Mouse (Mus musculus) kidney, postnatal 0 days (tissue): Measurements from ENCODE around the gene Prdm11. TPM values are rescaled to one million over a fixed set of nuclear protein-coding genes. Genes with fewer than 3 reads are reported as not detected.

ENCODE experiments used
- ATAC-seq: fragments of 200-750 bp; cut with Nextera tagmentation; replicated peaks from 2 replicates; pipeline ENCODE4 v1.8.0; 2017; ENCODE audit warnings: low read depth, moderate number of reproducible peaks, moderate TSS enrichment, moderate library complexity; ENCODE audit not compliant: low FRiP score
- DNase-seq: peaks from one replicate; pipeline ENCODE4 v3.0.0-alpha.2; 2016; ENCODE audit warnings: low spot score
- H3K27ac ChIP-seq: fragments of 300-500 bp; sonication (generic); 2 replicates; pipeline ENCODE4 v1.5.1; 2014; ENCODE audit warnings: mild to moderate bottlenecking
- H3K27me3 ChIP-seq: fragments of 300-500 bp; sonication (generic); 2 replicates; pipeline ENCODE4 v1.6.1; 2014; ENCODE audit warnings: low read length, mixed read lengths; ENCODE audit not compliant: insufficient read depth
- H3K36me3 ChIP-seq: fragments of 300-500 bp; sonication (generic); 2 replicates; pipeline ENCODE4 v1.6.1; 2014; ENCODE audit warnings: low read length, mixed read lengths; ENCODE audit not compliant: insufficient read depth
- H3K4me1 ChIP-seq: fragments of 300-500 bp; sonication (generic); replicated peaks from 2 replicates; pipeline ENCODE4 v1.6.1; 2014; ENCODE audit warnings: antibody characterized with exemption, low read length, mixed read lengths; ENCODE audit not compliant: insufficient read depth
- H3K4me2 ChIP-seq: fragments of 300-500 bp; sonication (generic); 2 replicates; pipeline ENCODE4 v1.6.1; 2014; ENCODE audit warnings: mild to moderate bottlenecking, low read length, moderate library complexity, mixed read lengths
- H3K4me3 ChIP-seq: fragments of 300-500 bp; sonication (generic); replicated peaks from 2 replicates; pipeline ENCODE4 v1.5.1; 2014; ENCODE audit warnings: low read depth, low read length
- H3K9ac ChIP-seq: fragments of 300-500 bp; sonication (generic); 2 replicates; pipeline ENCODE4 v1.6.1; 2014; ENCODE audit warnings: low read depth, low read length
- H3K9me3 ChIP-seq: fragments of 300-500 bp; sonication (generic); replicated peaks from 2 replicates; pipeline ENCODE4 v1.6.1; 2016; ENCODE audit warnings: low read length, inconsistent platforms, mixed read lengths
- CTCF ChIP-seq: IDR thresholded peaks from 2 replicates; pipeline ENCODE4 v1.5.1; 2016; ENCODE audit warnings: antibody characterized with exemption, low read depth, mild to moderate bottlenecking, moderate library complexity
- WGBS: fragments of 180-500 bp; shearing (Covaris S2); extraction: QIAGEN DNeasy Blood & Tissue Kit; methylation state at CpG from one replicate; pipeline ENCODE4 v1.1.7; 2014; 5-methylcytosine and 5-hydroxymethylcytosine counted together
- polyA plus RNA-seq: library from polyadenylated mRNA; unstranded; fragments of >200 nt; fragmentation: Nextera tagmentation; extraction: Ambion mirVana; gene quantifications from 2 replicates; pipeline ENCODE4 v1.2.1, GENCODE M21; 2015

The Prdm11 gene
- polyA plus RNA-seq, 1 experiment from 2014 or later = 4.9 TPM

- Histone ChIP-seq H3K9me3 (no peaks in the 10 kb centered on the region), H3K9ac (no peak overlapping the region), H3K27me3 (no peaks in the 10 kb centered on the region), H3K4me1 (no peaks in the 10 kb centered on the region), H3K36me3 (peaks cover 27% of the 10 kb centered on the region), H3K27ac (no peak overlapping the region), H3K4me2 (no peak overlapping the region), H3K4me3 (no peak overlapping the region)
- DNase-seq (no peak), ATAC-seq (no peak)
- TF ChIP-seq CTCF = no peak
- WGBS = 92% methylated on average over 10 of the region's 10 CpGs
Observed at GRCm38 (mm10) chr2:92980165-92980564, 65.8 kb downstream of the Prdm11 start.

DNA sequence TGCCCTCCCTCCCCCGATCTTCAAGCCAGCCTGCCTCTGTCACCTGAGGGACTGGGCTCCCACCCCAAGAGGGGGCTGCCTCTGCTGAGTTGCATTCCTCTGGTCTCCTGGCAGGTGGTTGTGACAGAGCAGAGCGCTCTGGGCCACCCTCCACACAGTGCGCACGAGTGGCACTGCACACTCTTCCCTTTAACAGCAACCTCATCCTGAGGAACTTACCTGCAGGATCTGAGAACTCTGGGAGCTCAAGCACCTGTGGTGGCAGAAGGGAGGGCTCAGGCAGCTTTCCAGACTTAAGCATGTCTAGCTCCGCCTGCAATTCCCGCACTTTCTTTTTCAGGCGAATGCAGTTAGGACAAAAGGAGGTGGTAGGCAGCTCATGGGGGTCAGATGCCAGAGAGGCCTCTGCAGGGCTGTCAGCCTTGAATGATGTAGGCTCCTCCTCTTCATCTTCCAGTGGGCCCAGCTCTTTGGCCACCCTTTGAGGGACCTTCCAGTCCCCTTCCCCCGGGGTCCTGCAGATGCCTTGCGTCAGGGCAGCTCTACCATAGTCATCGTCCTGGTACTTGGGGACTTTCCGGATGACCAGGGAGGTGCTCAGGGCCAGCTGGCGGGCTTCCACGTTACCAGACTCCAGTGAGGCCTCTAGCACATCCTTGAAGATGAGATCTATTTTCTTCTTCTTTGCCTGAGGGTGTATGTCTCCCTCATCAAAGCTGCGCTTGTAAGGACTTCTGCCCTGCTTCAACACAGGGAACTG lies 70.8 kb downstream of the Prdm11 start:
- no peak overlapping the region for H3K9ac ChIP-seq
- no peak for TF ChIP-seq CTCF
- H3K36me3 ChIP-seq = peaks cover 59% of the 10 kb centered on the region
- no peaks in the 10 kb centered on the region for H3K27me3 ChIP-seq
- ATAC-seq (no peak), DNase-seq (no peak)
- WGBS = 83% methylated on average over 14 of the region's 14 CpGs
- H3K9me3 ChIP-seq = no peaks in the 10 kb centered on the region
- H3K27ac ChIP-seq = no peak overlapping the region
- no peak overlapping the region for H3K4me2 ChIP-seq
- H3K4me3 ChIP-seq = no peak overlapping the region
- H3K4me1 ChIP-seq = no peaks in the 10 kb centered on the region

GRCm38 (mm10) chr2:92973646-92974045 lies 72.3 kb downstream of the Prdm11 start:
- H3K36me3 ChIP-seq = peaks cover 56% of the 10 kb centered on the region
- DNase-seq (no peak), ATAC-seq (no peak)
- no peaks in the 10 kb centered on the region for H3K4me1 ChIP-seq
- no peak for TF ChIP-seq CTCF
- no peak overlapping the region for H3K4me3 ChIP-seq
- WGBS = 97% methylated on average over 20 of the region's 20 CpGs
- no peak overlapping the region for H3K4me2 ChIP-seq
- no peaks in the 10 kb centered on the region for H3K9me3 ChIP-seq
- no peaks in the 10 kb centered on the region for H3K27me3 ChIP-seq
- H3K27ac ChIP-seq = no peak overlapping the region
- no peak overlapping the region for H3K9ac ChIP-seq

GRCm38 (mm10) chr2:92972071-92972470 lies 73.9 kb downstream of the Prdm11 start:
- no peak for TF ChIP-seq CTCF
- peaks cover 10% of the 10 kb centered on the region for H3K4me1 ChIP-seq
- H3K36me3 ChIP-seq = peaks cover 50% of the 10 kb centered on the region
- H3K9me3 ChIP-seq = no peaks in the 10 kb centered on the region
- no peak overlapping the region for H3K27ac ChIP-seq
- no peak overlapping the region for H3K4me3 ChIP-seq
- no peak overlapping the region for H3K9ac ChIP-seq
- no peaks in the 10 kb centered on the region for H3K27me3 ChIP-seq
- ATAC-seq (no peak), DNase-seq (no peak)
- no peak overlapping the region for H3K4me2 ChIP-seq
- 85% methylated on average over 17 of the region's 17 CpGs for WGBS

GRCm38 (mm10) chr2:92971536-92971935 lies 74.4 kb downstream of the Prdm11 start:
- 91% methylated on average over 8 of the region's 8 CpGs for WGBS
- DNase-seq = no peak
- Histone ChIP-seq H3K27me3 (no peaks in the 10 kb centered on the region), H3K36me3 (peaks cover 48% of the 10 kb centered on the region), H3K4me1 (peaks cover 11% of the 10 kb centered on the region), H3K9me3 (no peaks in the 10 kb centered on the region), H3K4me3 (no peak overlapping the region), H3K4me2 (no peak overlapping the region), H3K27ac (no peak overlapping the region), H3K9ac (no peak overlapping the region)
- no peak for ATAC-seq
- no peak for TF ChIP-seq CTCF

- TF ChIP-seq CTCF = no peak
- WGBS = 84% methylated on average over 9 of the region's 9 CpGs
- no peak for DNase-seq
- Histone ChIP-seq H3K36me3 (peaks cover 46% of the 10 kb centered on the region), H3K4me2 (no peak overlapping the region), H3K4me1 (peaks cover 15% of the 10 kb centered on the region), H3K4me3 (no peak overlapping the region), H3K9me3 (no peaks in the 10 kb centered on the region), H3K27me3 (no peaks in the 10 kb centered on the region), H3K9ac (no peak overlapping the region), H3K27ac (no peak overlapping the region)
- ATAC-seq = no peak
Observed at GRCm38 (mm10) chr2:92971069-92971468, 74.9 kb downstream of the Prdm11 start.

- no peaks in the 10 kb centered on the region for H3K9me3 ChIP-seq
- 31% methylated on average over 4 of the region's 4 CpGs for WGBS
- H3K27ac ChIP-seq = no peak overlapping the region
- peaks cover 15% of the 10 kb centered on the region for H3K4me1 ChIP-seq
- no peak overlapping the region for H3K9ac ChIP-seq
- DNase-seq (no peak), ATAC-seq (no peak)
- no peak for TF ChIP-seq CTCF
- H3K27me3 ChIP-seq = no peaks in the 10 kb centered on the region
- H3K36me3 ChIP-seq = peaks cover 16% of the 10 kb centered on the region
- H3K4me2 ChIP-seq = 0 out of 2 replicates have a peak overlapping the region, but pooled peaks have one; percentile 21
- no peak overlapping the region for H3K4me3 ChIP-seq
Observed at GRCm38 (mm10) chr2:92967839-92968166, 78.2 kb downstream of the Prdm11 start.
